In the genomic region with DNA sequence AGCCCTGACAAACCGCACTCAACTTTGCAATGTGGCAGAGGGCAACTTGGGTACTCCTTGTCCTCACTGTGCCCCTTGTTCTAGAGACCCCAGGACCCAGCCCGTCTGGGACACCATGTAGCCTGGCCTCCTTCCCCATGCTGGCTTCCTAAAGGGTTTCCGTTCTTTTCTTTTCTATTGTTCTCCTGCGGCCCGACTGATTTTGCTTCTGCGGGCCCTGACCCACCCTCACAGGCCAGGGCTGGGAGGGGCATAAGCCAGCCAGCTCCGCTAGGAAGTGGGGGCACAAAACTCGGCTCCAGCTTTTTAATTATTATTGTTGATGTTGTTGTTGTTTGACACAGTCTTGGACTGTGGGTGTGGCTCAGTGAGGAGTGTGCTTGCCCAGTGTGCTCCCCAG, we compare ENCODE assay signal across 14 mouse cellular contexts. TPM values are rescaled to one million over a fixed set of nuclear protein-coding genes. Genes with fewer than 3 reads are reported as not detected.
DNase-seq lines count a peak whose midpoint lies in the region; ATAC-seq and TF ChIP-seq lines count a peak whose summit lies in the region.
"Had no signal": no experiment of that assay in that cellular context is flagged by ENCODE, and none has a peak within 500 bp of the region (broad histone marks: within the 10 kb centered on the region; RNA-seq: fewer than 3 reads in every experiment).

No protein-coding gene starts in this region.

- H3K27me3 ChIP-seq in intestine, embryonic 16.5 days (replicated peaks; ENCODE audit: control insufficient read depth, insufficient read depth, low read length), result no peaks in the 10 kb centered on the region
- no peaks in the 10 kb centered on the region for H3K27me3 ChIP-seq in intestine, embryonic 15.5 days (replicated peaks)
- H3K27me3 ChIP-seq in heart, embryonic 12.5 days (replicated peaks), result no peaks in the 10 kb centered on the region
- no peaks in the 10 kb centered on the region for H3K27me3 ChIP-seq in kidney, postnatal 0 days (ENCODE audit: insufficient read depth, low read length)
- H3K27me3 ChIP-seq: liver, embryonic 15.5 days had no signal

- no peak overlapping the region for H3K9ac ChIP-seq in intestine, embryonic 16.5 days (ENCODE audit: low read depth, low read length)
- H3K9ac ChIP-seq in intestine, embryonic 15.5 days, result no peak overlapping the region
- H3K9ac ChIP-seq in heart, embryonic 12.5 days, result no peak overlapping the region
- no peak overlapping the region for H3K9ac ChIP-seq in kidney, postnatal 0 days (ENCODE audit: low read depth, low read length)
- H3K9ac ChIP-seq: liver, embryonic 15.5 days had no signal

- peak; percentile 43 for DNase-seq in kidney, postnatal 0 days (ENCODE audit: low spot score)
- DNase-seq in lung, postnatal 25 days (ENCODE audit: low spot score), result peak; percentile 75
- DNase-seq in cerebellum, adult 9-11 months, result no peak
- no peak for DNase-seq in adrenal gland, adult 2 months
- DNase-seq in cerebellum, adult 9-10 months, result no peak
- DNase-seq: adrenal gland, postnatal 10 days; layer of hippocampus, postnatal 36 days; thymus, postnatal 4 days had no signal

- no peak for ATAC-seq in intestine, embryonic 16.5 days
- ATAC-seq in intestine, embryonic 15.5 days, result no peak
- 0 out of 2 replicates have a peak, but pooled peaks have one; percentile 49 for ATAC-seq in heart, embryonic 12.5 days (ENCODE audit: insufficient number of reproducible peaks, low FRiP score)
- no peak for ATAC-seq in kidney, postnatal 0 days (replicated peaks; ENCODE audit: low FRiP score, low read depth)
- ATAC-seq: hindbrain, embryonic 16.5 days had no signal

- H3K4me3 ChIP-seq in intestine, embryonic 16.5 days (ENCODE audit: low read length), result no peak overlapping the region
- no peak overlapping the region for H3K4me3 ChIP-seq in intestine, embryonic 15.5 days (replicated peaks)
- no peak overlapping the region for H3K4me3 ChIP-seq in heart, embryonic 12.5 days
- H3K4me3 ChIP-seq in kidney, postnatal 0 days (replicated peaks; ENCODE audit: low read depth, low read length), result no peak overlapping the region
- H3K4me3 ChIP-seq: liver, embryonic 15.5 days had no signal

- WGBS in intestine, embryonic 16.5 days, result 69% methylated on average over 8 of the region's 8 CpGs
- WGBS in intestine, embryonic 15.5 days, result 74% methylated on average over 8 of the region's 8 CpGs
- 52% methylated on average over 8 of the region's 8 CpGs for WGBS in heart, embryonic 12.5 days
- WGBS in kidney, postnatal 0 days, result 76% methylated on average over 8 of the region's 8 CpGs

- TF ChIP-seq CTCF in kidney, postnatal 0 days (IDR thresholded peaks at IDR 0.05; ENCODE audit: low read depth), result no peak

- H3K4me2 ChIP-seq in intestine, embryonic 16.5 days (ENCODE audit: low read depth, low read length), result no peak overlapping the region
- H3K4me2 ChIP-seq in intestine, embryonic 15.5 days (replicated peaks), result no peak overlapping the region
- no peak overlapping the region for H3K4me2 ChIP-seq in heart, embryonic 12.5 days
- no peak overlapping the region for H3K4me2 ChIP-seq in kidney, postnatal 0 days (ENCODE audit: low read length)
- H3K4me2 ChIP-seq: liver, embryonic 15.5 days had no signal

- H3K27ac ChIP-seq in intestine, embryonic 16.5 days (ENCODE audit: low read length), result peak overlapping the region; percentile 57
- no peak overlapping the region for H3K27ac ChIP-seq in intestine, embryonic 15.5 days
- H3K27ac ChIP-seq in heart, embryonic 12.5 days (ENCODE audit: poor library complexity, severe bottlenecking), result no peak overlapping the region
- H3K27ac ChIP-seq in kidney, postnatal 0 days, result peak overlapping the region; percentile 11; the same call in 1 of the 2 replicates
- H3K27ac ChIP-seq: liver, embryonic 15.5 days had no signal

- H3K4me1 ChIP-seq in intestine, embryonic 16.5 days (ENCODE audit: control insufficient read depth, insufficient read depth, low read length), result no peaks in the 10 kb centered on the region
- 0 out of 2 replicates have a peak, but pooled peaks cover 5% of the 10 kb centered on the region for H3K4me1 ChIP-seq in intestine, embryonic 15.5 days (replicated peaks)
- H3K4me1 ChIP-seq in heart, embryonic 12.5 days (replicated peaks), result 0 out of 2 replicates have a peak, but pooled peaks cover 11% of the 10 kb centered on the region
- no peaks in the 10 kb centered on the region for H3K4me1 ChIP-seq in kidney, postnatal 0 days (replicated peaks; ENCODE audit: insufficient read depth, low read length)
- H3K4me1 ChIP-seq: liver, embryonic 15.5 days had no signal

- H3K9me3 ChIP-seq in intestine, embryonic 16.5 days (ENCODE audit: control insufficient read depth, low read length), result no peaks in the 10 kb centered on the region
- no peaks in the 10 kb centered on the region for H3K9me3 ChIP-seq in intestine, embryonic 15.5 days
- no peaks in the 10 kb centered on the region for H3K9me3 ChIP-seq in heart, embryonic 12.5 days (replicated peaks)
- H3K9me3 ChIP-seq in kidney, postnatal 0 days (replicated peaks; ENCODE audit: low read length), result no peaks in the 10 kb centered on the region
- H3K9me3 ChIP-seq: liver, embryonic 15.5 days had no signal

- H3K36me3 ChIP-seq in intestine, embryonic 16.5 days (ENCODE audit: control insufficient read depth, insufficient read depth, low read length), result no peaks in the 10 kb centered on the region
- H3K36me3 ChIP-seq in intestine, embryonic 15.5 days, result no peaks in the 10 kb centered on the region
- H3K36me3 ChIP-seq in heart, embryonic 12.5 days, result no peaks in the 10 kb centered on the region
- H3K36me3 ChIP-seq in kidney, postnatal 0 days (ENCODE audit: insufficient read depth, low read length), result no peaks in the 10 kb centered on the region
- H3K36me3 ChIP-seq: liver, embryonic 15.5 days had no signal

RNA-seq across cellular contexts. Expression of a gene that starts 15.0 kb away (rescaled TPM):
- polyA plus RNA-seq in intestine, embryonic 16.5 days (2015; fragmentation: Nextera tagmentation; extraction: Ambion mirVana), result not detected in 2 replicates
- polyA plus RNA-seq in intestine, embryonic 15.5 days (2015; fragmentation: Nextera tagmentation; extraction: Ambion mirVana), result not detected in 2 replicates
- not detected in 2 replicates for polyA plus RNA-seq in heart, embryonic 12.5 days (2016; fragmentation: Nextera tagmentation; extraction: Ambion mirVana)
- not detected in 2 replicates for polyA plus RNA-seq in kidney, postnatal 0 days (2015; fragmentation: Nextera tagmentation; extraction: Ambion mirVana)
- not detected for total RNA-seq in adrenal gland, adult 2 months (2021)
- not detected in 2 replicates for polyA plus RNA-seq in adrenal gland, adult 2 months (2012; rRNA removed)
- total RNA-seq: adrenal gland, postnatal 10 days; layer of hippocampus, postnatal 36 days had no signal
- polyA plus RNA-seq: C2C12; hindbrain, embryonic 16.5 days; liver, embryonic 15.5 days had no signal

RNA-seq across cellular contexts. Expression of a gene that starts 23.8 kb away (rescaled TPM):
- 2.1 and 6.4 TPM in 2 replicates for polyA plus RNA-seq in intestine, embryonic 16.5 days (2015; fragmentation: Nextera tagmentation; extraction: Ambion mirVana)
- polyA plus RNA-seq in intestine, embryonic 15.5 days (2015; fragmentation: Nextera tagmentation; extraction: Ambion mirVana), result 3.9 and 5.3 TPM in 2 replicates
- polyA plus RNA-seq in heart, embryonic 12.5 days (2016; fragmentation: Nextera tagmentation; extraction: Ambion mirVana), result 5.4 and 10.0 TPM in 2 replicates
- polyA plus RNA-seq in kidney, postnatal 0 days (2015; fragmentation: Nextera tagmentation; extraction: Ambion mirVana), result 0.14 TPM in 1 of 2 replicates, not detected in the other
- total RNA-seq in adrenal gland, adult 2 months (2021), result not detected
- polyA plus RNA-seq in adrenal gland, adult 2 months (2012; rRNA removed), result not detected in 2 replicates
- total RNA-seq: layer of hippocampus, postnatal 36 days had no signal
- polyA plus RNA-seq: C2C12; hindbrain, embryonic 16.5 days had no signal

RNA-seq across cellular contexts. Expression of a gene that starts 40.6 kb away (rescaled TPM):
- 27.2 TPM in 2 replicates for polyA plus RNA-seq in intestine, embryonic 16.5 days (2015; fragmentation: Nextera tagmentation; extraction: Ambion mirVana)
- polyA plus RNA-seq in intestine, embryonic 15.5 days (2015; fragmentation: Nextera tagmentation; extraction: Ambion mirVana), result 18.5 and 25.7 TPM in 2 replicates
- 8.6 and 11.1 TPM in 2 replicates for polyA plus RNA-seq in heart, embryonic 12.5 days (2016; fragmentation: Nextera tagmentation; extraction: Ambion mirVana)
- polyA plus RNA-seq in kidney, postnatal 0 days (2015; fragmentation: Nextera tagmentation; extraction: Ambion mirVana), result 41.5 and 43.4 TPM in 2 replicates
- total RNA-seq in adrenal gland, adult 2 months (2021), result 10 to 100 TPM; 23.5 to 33.1 TPM
- 22.5 and 39.1 TPM in 2 replicates for polyA plus RNA-seq in adrenal gland, adult 2 months (2012; rRNA removed)

RNA-seq across cellular contexts. Expression of a gene that starts 55.2 kb away (rescaled TPM):
- 48.7 and 54.2 TPM in 2 replicates for polyA plus RNA-seq in intestine, embryonic 16.5 days (2015; fragmentation: Nextera tagmentation; extraction: Ambion mirVana)
- polyA plus RNA-seq in intestine, embryonic 15.5 days (2015; fragmentation: Nextera tagmentation; extraction: Ambion mirVana), result 45.6 and 49.2 TPM in 2 replicates
- polyA plus RNA-seq in heart, embryonic 12.5 days (2016; fragmentation: Nextera tagmentation; extraction: Ambion mirVana), result 1.0 and 1.1 TPM in 2 replicates
- polyA plus RNA-seq in kidney, postnatal 0 days (2015; fragmentation: Nextera tagmentation; extraction: Ambion mirVana), result 55.7 and 59.1 TPM in 2 replicates
- total RNA-seq in adrenal gland, adult 2 months (2021), result not detected
- polyA plus RNA-seq in adrenal gland, adult 2 months (2012; rRNA removed), result 0.06 TPM in 1 of 2 replicates, not detected in the other
- total RNA-seq: layer of hippocampus, postnatal 36 days had no signal
- polyA plus RNA-seq: hindbrain, embryonic 16.5 days had no signal

Comparison
In these comparisons a context has a peak if more than half of its experiments do, and no peak if none do; other contexts are left out.
1. H3K27ac ChIP-seq: peak in intestine, embryonic 16.5 days (single experiment) and kidney, postnatal 0 days (single experiment); none in intestine, embryonic 15.5 days (single experiment) and heart, embryonic 12.5 days (single experiment).
2. DNase-seq: peak in kidney, postnatal 0 days (single experiment) and lung, postnatal 25 days (single experiment); none in cerebellum, adult 9-11 months (single experiment), adrenal gland, adult 2 months (single experiment) and cerebellum, adult 9-10 months (single experiment).